Mouse (Mus musculus) heart, adult 2 months (tissue): ENCODE measurements around the gene 1810043G02Rik. TPM values are rescaled to one million over a fixed set of nuclear protein-coding genes. Genes with fewer than 3 reads are reported as not detected.
A peak's percentile ranks its signal among the peaks of the same experiment; 100 is the strongest.
"Not testable (repeated sequence)": the region's sequence is repeated elsewhere in the genome, so short reads cannot be mapped to it uniquely, and the experiment has no call there.

Source experiments
- DNase-seq, 2 experiments: peaks; one replicate each; pipeline ENCODE4 v3.0.0; 2021
- H3K27ac ChIP-seq: fragments of 200-600 bp; 2 replicates; pipeline ENCODE4 v1.8.1; 2022
- H3K27me3 ChIP-seq: fragments of 200-500 bp; 2 replicates; pipeline ENCODE4 v1.6.1; 2012; ENCODE audit warnings: mild to moderate bottlenecking, low read length, inconsistent platforms, mixed read lengths; ENCODE audit not compliant: control insufficient read depth, insufficient read depth
- H3K36me3 ChIP-seq: fragments of 200-500 bp; 2 replicates; pipeline ENCODE4 v1.6.1; 2012; ENCODE audit warnings: low read length, inconsistent platforms; ENCODE audit not compliant: control insufficient read depth, insufficient read depth
- H3K4me1 ChIP-seq: fragments of 200-500 bp; 2 replicates; pipeline ENCODE4 v1.6.1; 2011; ENCODE audit warnings: low read length; ENCODE audit not compliant: control insufficient read depth, insufficient read depth
- H3K4me3 ChIP-seq: fragments of 200-600 bp; 2 replicates; pipeline ENCODE4 v1.8.1; 2022
- H3K79me2 ChIP-seq: fragments of 200-500 bp; replicated peaks from 2 replicates; pipeline ENCODE4 v1.6.1; 2012; ENCODE audit warnings: mild to moderate bottlenecking, inconsistent platforms, low read length, moderate library complexity, mixed read lengths; ENCODE audit not compliant: control insufficient read depth, insufficient read depth
- H3K9ac ChIP-seq: fragments of 200-500 bp; 2 replicates; pipeline ENCODE4 v1.6.1; 2012; ENCODE audit warnings: low read depth, mild to moderate bottlenecking, control low read depth, inconsistent platforms, low read length, mixed read lengths
- CTCF ChIP-seq: fragments of 200-600 bp; IDR thresholded peaks from 2 replicates; pipeline ENCODE4 v1.8.1; 2022; ENCODE audit warnings: antibody characterized with exemption, mild to moderate bottlenecking, moderate library complexity
- EP300 ChIP-seq: fragments of 200-500 bp; IDR thresholded peaks from 2 replicates; pipeline ENCODE4 v1.6.1; 2011; ENCODE audit warnings: low read depth, low read length, control low read depth; ENCODE audit not compliant: insufficient read depth
- POLR2A ChIP-seq: fragments of 200-500 bp; IDR thresholded peaks from 2 replicates; pipeline ENCODE4 v1.6.1; 2011; ENCODE audit warnings: mild to moderate bottlenecking, low read depth, low read length, control low read depth; ENCODE audit not compliant: insufficient read depth
- WGBS: fragments of 180-500 bp; shearing (Covaris S2); methylation state at CpG from one replicate; pipeline ENCODE4 v1.1.7; 2018; 5-methylcytosine and 5-hydroxymethylcytosine counted together
- intact Hi-C: fragments of 180-260 bp; cut with DNase I; formaldehyde crosslinking; loops from one replicate; pipeline ENCODE4 v1.15.1; 2025
- polyA plus RNA-seq: library from polyadenylated mRNA; depleted of rRNA; stranded (reverse); fragments of >200 nt; gene quantifications from 2 replicates; pipeline ENCODE4 v1.2.3, GENCODE M21; 2012
- total RNA-seq, 2 experiments: library from RNA; stranded (reverse); gene quantifications; 2 replicates each; pipeline ENCODE4 v1.2.3; 2021

The 1810043G02Rik gene
- total and polyA plus RNA-seq, 3 experiments = 8.9 to 24.9 (median 10.7) TPM

DNA sequence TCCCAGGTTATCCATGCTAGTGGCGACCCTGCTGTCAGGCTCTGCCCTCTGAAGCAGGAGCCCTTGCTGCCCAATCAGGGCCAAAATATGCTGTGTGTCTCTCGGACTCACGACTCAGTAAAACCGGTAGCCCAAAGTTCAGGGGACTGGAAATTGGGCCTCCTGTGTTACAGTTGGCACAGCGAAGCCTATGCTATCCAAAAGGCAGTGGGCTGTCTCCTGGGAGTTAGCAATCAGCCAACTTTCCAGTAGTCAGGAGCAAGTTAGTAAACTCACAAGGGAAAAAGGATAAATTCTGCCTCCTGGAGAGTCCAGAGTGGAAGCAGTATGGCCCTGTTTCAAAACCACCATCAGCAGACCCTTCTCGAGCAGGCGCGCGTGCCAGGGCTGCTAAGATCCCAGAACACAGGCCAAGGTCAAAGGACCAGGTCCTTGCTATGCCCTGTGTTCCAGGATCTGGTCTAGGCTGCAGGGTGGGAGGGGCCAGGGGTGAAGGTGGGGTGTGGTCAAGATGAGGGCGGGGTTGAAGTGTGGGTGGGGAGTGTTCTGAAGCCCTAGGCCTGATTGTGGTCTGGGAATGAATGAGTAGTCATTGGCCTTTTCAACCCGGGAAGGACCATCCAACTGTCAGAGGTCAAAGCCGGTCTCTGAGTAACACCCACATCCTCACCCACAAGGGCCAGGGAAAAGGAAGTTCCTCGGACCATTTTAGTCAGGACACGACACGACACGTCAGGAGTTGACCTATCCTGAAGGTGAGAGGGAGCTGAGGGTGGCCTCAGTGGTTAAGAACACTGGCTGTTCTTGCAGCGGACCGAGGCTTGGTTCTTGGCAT, 34.6 kb downstream of the 1810043G02Rik start:
- Histone ChIP-seq H3K4me1 (peaks cover 11% of the 10 kb centered on the region), H3K36me3 (no peaks in the 10 kb centered on the region), H3K79me2 (no peaks in the 10 kb centered on the region), H3K27ac (no peak overlapping the region), H3K4me3 (no peak overlapping the region), H3K27me3 (no peaks in the 10 kb centered on the region), H3K9ac (no peak overlapping the region)
- 87% methylated on average over 18 of the region's 18 CpGs for WGBS
- DNase-seq = no peak
- intact Hi-C loops = no loop called here
- TF ChIP-seq EP300 (no peak), POLR2A (no peak), CTCF (no peak)

GRCm38 (mm10) chr10:78015489-78015888, 37.2 kb downstream of the 1810043G02Rik start:
- Histone ChIP-seq H3K9ac (no peak overlapping the region), H3K27me3 (no peaks in the 10 kb centered on the region), H3K4me1 (peaks cover 3% of the 10 kb centered on the region), H3K27ac (peak overlapping the region; percentile 87), H3K36me3 (no peaks in the 10 kb centered on the region), H3K79me2 (no peaks in the 10 kb centered on the region), H3K4me3 (no peak overlapping the region)
- DNase-seq = peak in 1 of 2 experiments; percentile 26
- no peak for TF ChIP-seq CTCF
- intact Hi-C loops = no loop called here
- WGBS = 46% methylated on average over 1 of the region's 1 CpGs

- Histone ChIP-seq H3K4me1 (peaks cover 3% of the 10 kb centered on the region), H3K4me3 (no peak overlapping the region), H3K36me3 (no peaks in the 10 kb centered on the region), H3K27ac (peak overlapping the region; percentile 87; the same call in 1 of the 2 replicates), H3K9ac (no peak overlapping the region), H3K79me2 (no peaks in the 10 kb centered on the region), H3K27me3 (no peaks in the 10 kb centered on the region)
- intact Hi-C loops = no loop called here
- 52% methylated on average over 5 of the region's 5 CpGs for WGBS
- no peak for TF ChIP-seq CTCF
- TF ChIP-seq EP300 = no peak
- no peak for TF ChIP-seq POLR2A
- no peak for DNase-seq
Measured at GRCm38 (mm10) chr10:78016366-78016765, 38.0 kb downstream of the 1810043G02Rik start.

- intact Hi-C loops = no loop called here
- H3K4me1 ChIP-seq = peaks cover 3% of the 10 kb centered on the region
- no peaks in the 10 kb centered on the region for H3K27me3 ChIP-seq
- 10% methylated on average over 19 of the region's 19 CpGs for WGBS
- H3K9ac ChIP-seq = no peak overlapping the region
- TF ChIP-seq POLR2A = peak; percentile 36; the same call in 1 of the 2 replicates
- 0 out of 2 replicates have a peak, but pooled peaks have one; percentile 41 for TF ChIP-seq EP300
- peak; percentile 99; the same call in 1 of the 2 replicates for TF ChIP-seq CTCF
- H3K27ac ChIP-seq = peak overlapping the region; percentile 73
- DNase-seq = peak; percentile 76 to 83
- peak overlapping the region; percentile 27; the same call in 1 of the 2 replicates for H3K4me3 ChIP-seq
- no peaks in the 10 kb centered on the region for H3K79me2 ChIP-seq
- H3K36me3 ChIP-seq = no peaks in the 10 kb centered on the region
Measured at GRCm38 (mm10) chr10:78018797-78019203, 40.5 kb downstream of the 1810043G02Rik start.

GRCm38 (mm10) chr10:78019291-78019690, 41.0 kb downstream of the 1810043G02Rik start:
- Histone ChIP-seq H3K27ac (peak overlapping the region; percentile 73), H3K9ac (no peak overlapping the region), H3K4me1 (peaks cover 3% of the 10 kb centered on the region), H3K27me3 (no peaks in the 10 kb centered on the region), H3K79me2 (no peaks in the 10 kb centered on the region), H3K36me3 (no peaks in the 10 kb centered on the region), H3K4me3 (no peak overlapping the region)
- intact Hi-C loops = no loop called here
- no peak for TF ChIP-seq CTCF
- TF ChIP-seq POLR2A = no peak
- no peak for TF ChIP-seq EP300
- WGBS = 66% methylated on average over 4 of the region's 4 CpGs
- DNase-seq = no peak

- H3K4me1 ChIP-seq, H3K27ac ChIP-seq, H3K9ac ChIP-seq, H3K4me3 ChIP-seq, H3K27me3 ChIP-seq, H3K79me2 ChIP-seq, DNase-seq, intact Hi-C loops, H3K36me3 ChIP-seq: not testable (repeated sequence)
- WGBS = 98% methylated on average over 7 of the region's 11 CpGs
Measured at GRCm38 (mm10) chr10:78019984-78020383, 41.7 kb downstream of the 1810043G02Rik start.
